Mouse (Mus musculus): ENCODE results near the gene Cited4. TPM values are rescaled to one million over a fixed set of nuclear protein-coding genes. Genes with fewer than 3 reads are reported as not detected.
A peak's percentile ranks its signal among the peaks of the same experiment; 100 is the strongest.

Cited4 gene
- polyA plus RNA-seq, 1 experiment from 2014 or later, result 0.92 TPM

DNA sequence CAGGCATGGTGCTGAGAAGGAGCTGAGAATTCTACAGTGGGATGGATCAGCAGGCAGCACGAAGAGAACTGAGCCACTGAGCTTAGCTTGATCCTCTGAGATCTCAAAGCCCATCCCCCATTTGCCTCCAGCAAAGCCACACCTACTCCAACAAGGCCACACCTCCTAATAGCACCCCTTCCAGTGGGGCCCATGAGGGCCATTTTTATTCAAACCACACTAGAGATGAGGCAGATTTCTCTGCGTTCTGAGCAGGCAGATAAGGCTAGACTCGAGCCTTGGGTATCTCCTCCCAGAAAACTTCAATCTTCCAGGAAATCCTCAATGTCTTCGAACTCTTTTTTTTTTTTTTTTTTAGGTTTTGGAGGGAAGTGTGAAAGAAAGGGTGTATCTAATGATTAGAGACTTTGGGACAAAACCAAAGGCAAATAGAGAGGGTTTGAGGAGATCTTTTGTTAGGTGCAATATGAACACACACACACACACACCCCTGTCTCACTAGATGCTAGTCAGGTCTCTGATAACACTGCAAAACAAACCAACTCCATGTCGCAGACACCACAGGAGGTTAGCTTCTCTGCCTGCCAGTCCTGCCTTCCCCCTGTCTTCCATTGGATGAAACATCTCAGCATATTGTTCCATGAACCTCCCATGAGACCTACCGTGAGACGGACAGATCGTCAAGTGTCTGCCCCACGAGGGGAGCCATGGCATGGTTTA lies 17.1 kb downstream of the Cited4 start:
- Histone ChIP-seq H3K4me1 (replicated peaks) (no peaks in the 10 kb centered on the region), H3K4me2 (replicated peaks) (no peak overlapping the region)
- 55% methylated on average over 9 of the region's 9 CpGs for WGBS

DNA sequence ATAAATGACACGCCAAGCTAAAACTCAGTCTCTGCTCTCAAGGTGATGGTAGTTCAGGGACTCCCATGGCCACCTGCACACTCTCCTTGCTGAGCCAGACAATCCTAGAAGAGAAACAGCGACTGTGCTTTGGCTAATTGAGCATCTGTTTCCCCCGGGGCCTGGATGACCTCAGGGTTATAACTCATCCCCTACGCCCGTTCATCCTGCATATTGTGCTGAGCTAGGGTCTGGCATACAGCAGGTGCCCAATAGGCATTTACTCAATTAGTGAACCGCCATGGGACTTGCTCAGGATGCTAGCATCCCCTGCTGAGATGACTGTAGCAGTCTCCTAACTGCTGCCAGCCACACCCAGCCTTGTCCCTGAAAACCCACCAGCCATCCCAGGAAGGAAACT lies 20.9 kb downstream of the Cited4 start:
- WGBS, result 55% methylated on average over 6 of the region's 6 CpGs
- Histone ChIP-seq H3K27me3 (peaks cover 4% of the 10 kb centered on the region; the same call in 1 of the 2 replicates), H3K9me3 (no peaks in the 10 kb centered on the region), H3K9ac (replicated peaks) (no peak overlapping the region), H3K4me1 (replicated peaks) (no peaks in the 10 kb centered on the region), H3K4me3 (replicated peaks) (no peak overlapping the region), H3K4me2 (replicated peaks) (no peak overlapping the region), H3K27ac (no peak overlapping the region), H3K36me3 (no peaks in the 10 kb centered on the region)
- no peak for ATAC-seq

More for the DNA sequence above, 17.1 kb downstream of the Cited4 start:
- Histone ChIP-seq H3K4me3 (replicated peaks) (no peak overlapping the region), H3K27me3 (peaks cover 4% of the 10 kb centered on the region; the same call in 1 of the 2 replicates), H3K27ac (no peak overlapping the region), H3K36me3 (no peaks in the 10 kb centered on the region), H3K9me3 (no peaks in the 10 kb centered on the region), H3K9ac (replicated peaks) (no peak overlapping the region)
- ATAC-seq, result no peak

DNA sequence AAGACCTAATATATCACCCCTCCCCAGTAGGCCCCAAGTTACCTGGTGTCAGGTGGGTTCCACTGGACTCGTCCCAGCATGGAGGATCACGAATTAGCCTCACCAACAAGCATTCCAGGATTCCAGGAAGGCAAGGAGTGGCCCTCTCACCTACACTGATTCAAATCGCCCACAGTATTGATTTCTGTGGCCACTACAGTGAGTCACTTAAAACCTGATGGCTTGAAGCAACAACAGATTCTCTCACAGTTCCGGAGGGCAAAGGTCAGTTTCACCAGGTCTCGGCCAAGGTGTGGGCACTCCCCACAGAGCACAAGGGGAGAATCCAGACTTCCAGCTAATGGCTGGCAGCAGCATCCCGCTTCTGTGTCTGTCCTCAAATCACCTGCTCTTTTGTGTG lies 22.9 kb downstream of the Cited4 start:
- 74% methylated on average over 6 of the region's 6 CpGs for WGBS
- Histone ChIP-seq H3K9ac (replicated peaks) (no peak overlapping the region), H3K4me1 (replicated peaks) (no peaks in the 10 kb centered on the region)

DNA sequence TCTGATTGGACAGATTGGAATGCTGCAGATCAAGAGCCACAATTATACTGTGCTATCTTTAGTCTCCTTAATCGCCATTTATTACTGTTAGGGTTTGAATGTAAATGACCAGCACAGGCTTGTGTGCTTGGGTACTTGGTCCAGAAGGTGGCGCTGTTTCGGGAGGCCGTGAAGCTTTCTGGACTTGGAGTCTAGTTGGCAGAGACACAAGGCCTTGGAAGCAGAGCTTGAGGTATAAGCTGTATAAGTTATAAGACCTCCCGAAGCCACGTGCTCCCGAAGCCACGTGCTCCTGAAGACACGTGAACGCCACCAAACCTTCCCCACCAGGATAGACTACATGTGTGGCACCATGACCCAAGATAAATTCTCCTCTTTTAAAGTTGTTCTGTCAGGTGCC lies 26.3 kb downstream of the Cited4 start:
- ATAC-seq, result no peak
- no peak overlapping the region for H3K27ac ChIP-seq
- no peak overlapping the region for H3K4me3 ChIP-seq (replicated peaks)
- no peak overlapping the region for H3K4me2 ChIP-seq (replicated peaks)
- H3K9me3 ChIP-seq, result no peaks in the 10 kb centered on the region
- H3K36me3 ChIP-seq, result no peaks in the 10 kb centered on the region
- peaks cover 18% of the 10 kb centered on the region for H3K27me3 ChIP-seq
- WGBS, result 43% methylated on average over 10 of the region's 10 CpGs
- H3K9ac ChIP-seq (replicated peaks), result no peak overlapping the region
- H3K4me1 ChIP-seq (replicated peaks), result no peaks in the 10 kb centered on the region

More for the DNA sequence above, 22.9 kb downstream of the Cited4 start:
- Histone ChIP-seq H3K4me3 (replicated peaks) (no peak overlapping the region), H3K27me3 (no peaks in the 10 kb centered on the region), H3K27ac (no peak overlapping the region), H3K9me3 (no peaks in the 10 kb centered on the region), H3K4me2 (replicated peaks) (no peak overlapping the region), H3K36me3 (no peaks in the 10 kb centered on the region)
- ATAC-seq, result no peak

DNA sequence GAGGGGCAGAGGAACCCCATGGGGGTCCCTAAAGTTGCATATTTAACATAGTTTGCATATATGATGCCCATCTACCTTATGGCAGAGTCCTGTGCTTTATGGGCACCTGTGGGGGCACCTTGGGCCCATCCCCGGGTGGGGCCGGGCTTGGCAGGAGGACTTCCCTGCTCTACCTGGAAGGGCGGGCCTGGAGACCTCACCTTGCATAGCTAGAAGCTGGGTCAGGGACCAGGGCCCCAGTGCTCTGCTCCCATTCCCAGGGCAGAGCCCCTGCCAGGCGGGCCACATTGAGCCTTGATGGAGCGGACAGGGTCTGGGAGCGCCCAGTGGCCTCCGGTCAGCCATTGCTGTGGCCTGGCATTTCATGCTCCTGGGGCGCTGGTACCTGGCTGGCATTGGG lies 31.0 kb downstream of the Cited4 start:
- ATAC-seq, result peak; percentile 56
- Histone ChIP-seq H3K9me3 (no peaks in the 10 kb centered on the region), H3K4me2 (replicated peaks) (no peak overlapping the region), H3K4me3 (replicated peaks) (no peak overlapping the region), H3K27me3 (peaks cover 43% of the 10 kb centered on the region), H3K9ac (replicated peaks) (no peak overlapping the region), H3K36me3 (peaks cover 2% of the 10 kb centered on the region; the same call in 1 of the 2 replicates), H3K4me1 (replicated peaks) (0 out of 2 replicates have a peak, but pooled peaks cover 4% of the 10 kb centered on the region), H3K27ac (no peak overlapping the region)
- WGBS, result 86% methylated on average over 8 of the region's 8 CpGs

DNA sequence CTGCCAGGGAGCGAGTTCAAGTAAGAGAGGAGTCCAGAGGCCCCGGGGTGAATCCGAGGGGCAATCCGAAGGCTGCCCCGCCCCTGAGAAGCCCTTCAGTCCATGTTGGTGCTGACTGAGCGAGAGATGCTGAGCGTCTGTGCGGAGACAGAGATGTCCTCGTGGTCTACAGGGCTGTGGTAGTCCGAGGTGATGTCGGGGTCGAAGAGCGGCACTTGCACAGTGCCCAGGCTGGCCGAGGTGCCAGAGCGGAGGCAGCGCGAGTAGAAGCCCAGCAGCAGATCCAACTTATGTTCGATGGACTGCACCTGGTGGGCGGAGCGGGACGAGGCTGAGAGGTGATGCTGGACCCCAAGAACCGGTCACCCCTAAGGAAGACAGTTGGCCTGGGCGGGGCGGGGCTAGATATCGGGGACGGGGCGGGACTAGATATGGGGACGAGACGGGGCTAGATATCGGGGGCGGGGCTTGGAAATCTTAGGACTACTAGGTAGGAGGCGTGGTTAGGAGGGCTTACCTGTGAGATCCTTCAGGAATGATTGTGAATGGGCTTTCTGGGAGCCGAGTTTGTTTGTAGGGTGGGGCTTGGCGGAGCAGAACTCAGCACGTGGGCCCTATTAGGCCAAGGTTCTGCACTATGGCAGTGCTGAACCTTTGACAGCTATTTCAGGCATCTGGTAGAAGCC lies 31.6 kb downstream of the Cited4 start:
- Histone ChIP-seq H3K4me1 (replicated peaks) (0 out of 2 replicates have a peak, but pooled peaks cover 4% of the 10 kb centered on the region), H3K9ac (replicated peaks) (no peak overlapping the region), H3K9me3 (no peaks in the 10 kb centered on the region), H3K27ac (no peak overlapping the region), H3K4me3 (replicated peaks) (no peak overlapping the region), H3K36me3 (peaks cover 2% of the 10 kb centered on the region; the same call in 1 of the 2 replicates), H3K27me3 (peaks cover 43% of the 10 kb centered on the region), H3K4me2 (replicated peaks) (peak overlapping the region; percentile 34)
- peak; percentile 58 for ATAC-seq
- 18% methylated on average over 35 of the region's 35 CpGs for WGBS

DNA sequence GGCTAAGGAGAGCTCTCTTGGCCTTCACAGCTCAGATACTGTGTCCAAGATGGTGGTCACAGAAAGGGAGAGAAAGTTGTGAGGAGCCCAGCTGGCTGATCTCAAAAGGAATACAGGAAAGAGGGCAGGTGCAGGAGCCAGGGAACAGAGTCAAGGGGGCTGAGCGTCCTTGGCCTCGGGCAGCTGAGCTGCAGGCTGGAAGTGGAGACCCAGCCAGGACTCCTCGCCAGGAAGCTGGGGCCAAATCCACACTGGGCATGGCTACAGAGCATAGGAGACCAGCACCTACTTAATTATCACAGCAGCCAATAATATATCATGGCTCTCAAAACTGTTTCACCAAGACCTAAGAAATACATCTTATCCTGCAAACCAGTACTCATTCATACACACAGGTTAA lies 34.8 kb downstream of the Cited4 start:
- 95% methylated on average over 3 of the region's 3 CpGs for WGBS
- no peaks in the 10 kb centered on the region for H3K9me3 ChIP-seq

DNA sequence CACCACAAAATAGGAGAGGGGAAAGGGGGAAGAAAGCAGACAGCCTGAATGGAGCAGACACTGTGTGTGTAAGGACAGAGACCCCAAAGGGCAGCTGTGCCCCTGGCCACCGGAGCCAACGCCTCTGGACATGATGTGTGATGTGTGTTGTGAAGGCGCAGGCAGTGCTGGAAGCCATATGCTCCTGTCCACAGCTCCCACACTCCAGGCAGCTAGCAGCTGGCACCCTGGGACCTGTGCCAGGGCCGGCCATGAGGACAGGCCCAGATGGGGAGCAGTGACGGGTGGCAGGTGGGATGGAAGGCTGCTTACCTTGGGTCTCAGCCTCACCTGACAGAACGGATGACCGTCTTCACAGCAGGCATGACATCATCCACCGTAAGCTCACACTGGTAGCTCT lies 35.7 kb downstream of the Cited4 start:
- WGBS, result 87% methylated on average over 8 of the region's 8 CpGs
- Histone ChIP-seq H3K36me3 (peaks cover 2% of the 10 kb centered on the region; the same call in 1 of the 2 replicates), H3K9me3 (no peaks in the 10 kb centered on the region), H3K4me3 (replicated peaks) (no peak overlapping the region), H3K4me2 (replicated peaks) (no peak overlapping the region), H3K4me1 (replicated peaks) (0 out of 2 replicates have a peak, but pooled peaks cover 4% of the 10 kb centered on the region), H3K27ac (no peak overlapping the region), H3K9ac (replicated peaks) (no peak overlapping the region), H3K27me3 (peaks cover 36% of the 10 kb centered on the region)
- no peak for ATAC-seq

More for the DNA sequence above, 34.8 kb downstream of the Cited4 start:
- Histone ChIP-seq H3K4me3 (replicated peaks) (no peak overlapping the region), H3K4me2 (replicated peaks) (no peak overlapping the region), H3K27me3 (peaks cover 40% of the 10 kb centered on the region), H3K27ac (no peak overlapping the region), H3K9ac (replicated peaks) (no peak overlapping the region), H3K36me3 (peaks cover 2% of the 10 kb centered on the region; the same call in 1 of the 2 replicates), H3K4me1 (replicated peaks) (0 out of 2 replicates have a peak, but pooled peaks cover 4% of the 10 kb centered on the region)
- no peak for ATAC-seq

DNA sequence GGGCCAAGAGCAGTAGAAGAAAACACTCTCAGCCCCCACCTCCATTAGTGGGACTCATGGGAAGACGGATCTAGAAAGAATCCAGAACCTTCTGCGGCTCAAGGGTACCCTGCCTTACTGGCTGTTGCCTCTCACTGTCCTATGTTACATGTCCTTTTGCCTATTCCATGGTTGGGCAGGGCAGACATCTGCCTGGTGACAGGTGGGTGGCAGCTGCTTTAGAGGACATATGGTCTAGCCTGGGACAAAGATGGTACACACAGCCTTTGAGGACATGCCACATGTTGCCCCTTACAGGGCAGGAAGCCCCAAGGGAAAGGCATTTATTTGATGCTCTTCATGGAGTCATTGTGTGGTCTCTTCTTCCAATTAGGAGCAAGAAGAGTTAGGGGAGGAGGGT lies 36.1 kb downstream of the Cited4 start:
- Histone ChIP-seq H3K4me1 (replicated peaks) (0 out of 2 replicates have a peak, but pooled peaks cover 4% of the 10 kb centered on the region), H3K36me3 (peaks cover 2% of the 10 kb centered on the region; the same call in 1 of the 2 replicates), H3K27ac (no peak overlapping the region), H3K9ac (replicated peaks) (no peak overlapping the region), H3K4me3 (replicated peaks) (no peak overlapping the region), H3K9me3 (no peaks in the 10 kb centered on the region), H3K4me2 (replicated peaks) (no peak overlapping the region), H3K27me3 (peaks cover 31% of the 10 kb centered on the region)
- WGBS, result 96% methylated on average over 2 of the region's 2 CpGs
- no peak for ATAC-seq

DNA sequence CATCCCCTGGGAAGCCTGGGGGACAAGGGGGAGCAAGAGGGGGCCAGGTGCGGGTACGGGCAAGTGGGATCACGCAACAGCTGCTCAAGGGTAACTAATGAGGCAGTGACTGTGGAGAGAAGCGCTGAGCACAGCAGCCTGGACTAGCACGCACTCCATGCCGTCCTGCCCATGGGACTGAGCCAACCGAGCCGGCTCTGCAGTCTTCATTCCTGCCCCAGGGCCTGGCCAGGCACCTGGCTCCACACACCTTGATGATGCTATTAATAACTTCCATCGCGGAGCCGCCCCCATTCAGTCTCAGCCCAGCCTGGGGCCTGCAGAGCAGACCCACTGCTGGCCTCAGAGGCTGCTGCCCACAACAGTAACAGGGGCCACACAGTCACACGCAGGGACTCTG lies 45.9 kb downstream of the Cited4 start:
- H3K9ac ChIP-seq (replicated peaks), result no peak overlapping the region
- 74% methylated on average over 12 of the region's 12 CpGs for WGBS
- H3K4me2 ChIP-seq (replicated peaks), result no peak overlapping the region

DNA sequence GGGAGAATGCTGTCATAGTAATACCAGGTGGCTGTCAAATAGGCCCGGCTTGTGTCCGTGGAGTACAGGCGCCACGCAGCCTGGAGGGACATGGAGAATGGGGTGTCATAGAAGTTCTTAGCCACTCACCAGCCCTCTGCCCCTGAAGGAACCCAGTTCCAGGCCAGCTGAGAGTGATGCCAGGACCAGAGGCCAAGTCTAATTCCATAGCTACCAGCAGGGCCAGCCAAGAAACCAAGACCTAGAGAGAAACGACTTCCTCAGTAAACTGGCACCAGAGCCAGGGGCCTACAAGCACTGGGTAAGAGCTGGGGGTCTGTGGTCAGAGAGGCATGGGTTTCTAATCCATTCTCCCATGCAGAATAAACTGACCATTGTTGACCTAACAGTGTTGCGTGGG lies 46.6 kb downstream of the Cited4 start:
- Histone ChIP-seq H3K4me3 (replicated peaks) (no peak overlapping the region), H3K4me2 (replicated peaks) (no peak overlapping the region), H3K4me1 (replicated peaks) (peaks cover 34% of the 10 kb centered on the region), H3K36me3 (no peaks in the 10 kb centered on the region), H3K9me3 (no peaks in the 10 kb centered on the region), H3K9ac (replicated peaks) (no peak overlapping the region), H3K27ac (no peak overlapping the region), H3K27me3 (peaks cover 29% of the 10 kb centered on the region)
- no peak for ATAC-seq
- WGBS, result 93% methylated on average over 6 of the region's 6 CpGs

More for the DNA sequence above, 45.9 kb downstream of the Cited4 start:
- Histone ChIP-seq H3K4me3 (replicated peaks) (no peak overlapping the region), H3K9me3 (no peaks in the 10 kb centered on the region), H3K4me1 (replicated peaks) (peaks cover 37% of the 10 kb centered on the region), H3K36me3 (no peaks in the 10 kb centered on the region), H3K27ac (no peak overlapping the region), H3K27me3 (peaks cover 24% of the 10 kb centered on the region)
- no peak for ATAC-seq

DNA sequence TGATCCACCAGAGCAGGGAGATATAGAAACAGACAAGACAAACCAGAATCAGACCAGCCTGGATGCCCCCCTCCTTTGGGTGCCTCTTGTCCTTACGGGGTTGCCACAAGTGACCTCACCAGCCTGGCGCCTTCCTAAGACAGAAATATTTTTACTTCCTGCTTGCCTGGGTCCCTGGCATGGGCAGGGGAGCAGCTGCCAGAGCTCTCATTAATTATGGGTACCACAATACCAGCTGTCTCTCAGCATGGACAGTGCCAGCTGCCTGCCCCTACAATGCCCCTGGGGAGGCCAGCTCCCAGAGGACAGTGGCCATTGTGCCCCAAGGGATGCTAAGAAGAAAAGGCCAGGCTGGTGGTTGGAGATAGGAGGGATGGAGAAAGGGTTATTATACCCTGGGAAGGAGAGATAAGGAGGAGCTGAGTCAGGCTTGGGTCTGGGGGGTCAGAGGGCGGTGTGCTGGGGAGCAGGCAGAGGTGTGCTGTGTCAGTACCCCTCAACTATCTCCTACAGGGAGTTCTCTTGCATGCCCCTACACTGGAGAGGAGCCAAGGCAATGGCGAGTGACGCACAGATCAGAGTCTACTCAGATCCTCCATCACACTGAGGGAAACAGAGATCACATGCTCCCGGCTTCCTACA lies 47.6 kb downstream of the Cited4 start:
- H3K4me1 ChIP-seq (replicated peaks), result peaks cover 31% of the 10 kb centered on the region
- no peaks in the 10 kb centered on the region for H3K36me3 ChIP-seq
- no peak for ATAC-seq
- H3K27ac ChIP-seq, result no peak overlapping the region
- peaks cover 29% of the 10 kb centered on the region for H3K27me3 ChIP-seq
- H3K4me3 ChIP-seq (replicated peaks), result no peak overlapping the region
- 79% methylated on average over 6 of the region's 6 CpGs for WGBS
- no peak overlapping the region for H3K4me2 ChIP-seq (replicated peaks)
- H3K9ac ChIP-seq (replicated peaks), result no peak overlapping the region
- no peaks in the 10 kb centered on the region for H3K9me3 ChIP-seq

Measured in midbrain, embryonic 13.5 days (tissue).